Mouse (Mus musculus): Measurements from ENCODE around the gene Scn7a. TPM values are rescaled to one million over a fixed set of nuclear protein-coding genes. Genes with fewer than 3 reads are reported as not detected.

The Scn7a gene
- 0.02 TPM for polyA plus RNA-seq (2012; fragmentation: generic; extraction: Trizol)
- long read RNA-seq, experiment 1: 0 reads
- long read RNA-seq, experiment 2: 0 reads

GRCm38 (mm10) chr2:66784765-66785164 is at the start of gene Scn7a:
Gene Scn7a (minus strand): TSS chr2:66784914.
- Histone ChIP-seq H3K4me3 (ENCODE audit: insufficient read depth, poor library complexity, severe bottlenecking) (no peak within 1 kb of the TSS), H3ac (ENCODE audit: control insufficient read depth, insufficient read length, low read depth) (no peak within 1 kb of the TSS), H3K36me3 (ENCODE audit: control insufficient read depth, insufficient read depth) (no peaks in the 10 kb centered on the region), H3K79me3 (ENCODE audit: low read depth) (no peaks in the 10 kb centered on the region), H3K79me2 (ENCODE audit: control insufficient read depth, insufficient read depth) (no peaks in the 10 kb centered on the region), H3K27me3 (ENCODE audit: control insufficient read depth, insufficient read depth, insufficient read length) (no peaks in the 10 kb centered on the region)
- TF ChIP-seq CTCF (IDR thresholded peaks at IDR 0.05; ENCODE audit: control insufficient read depth, insufficient read depth, insufficient read length) (no peak), FOSL1 (IDR thresholded peaks at IDR 0.05; ENCODE audit: insufficient read depth, low read length, poor library complexity, severe bottlenecking) (no peak), MAX (IDR thresholded peaks at IDR 0.05) (no peak), MYOG (IDR thresholded peaks at IDR 0.05; ENCODE audit: control insufficient read depth, extremely low read depth, insufficient read length) (no peak), MYOD1 (IDR thresholded peaks at IDR 0.05; ENCODE audit: control insufficient read depth, insufficient read length, low read depth) (no peak), USF1 (IDR thresholded peaks at IDR 0.05; ENCODE audit: low read depth) (no peak), CEBPB (IDR thresholded peaks at IDR 0.05; ENCODE audit: low read depth) (no peak)

- Histone ChIP-seq H3K27me3 (ENCODE audit: control insufficient read depth, insufficient read depth, insufficient read length) (no peaks in the 10 kb centered on the region), H3K36me3 (ENCODE audit: control insufficient read depth, insufficient read depth) (no peaks in the 10 kb centered on the region)
- no peak for TF ChIP-seq MYOD1 (IDR thresholded peaks at IDR 0.05; ENCODE audit: control insufficient read depth, insufficient read length, low read depth)
- TF ChIP-seq MYOG (IDR thresholded peaks at IDR 0.05; ENCODE audit: control insufficient read depth, extremely low read depth, insufficient read length): no peak
- no peak for TF ChIP-seq USF1 (IDR thresholded peaks at IDR 0.05; ENCODE audit: low read depth)
- TF ChIP-seq CEBPB (IDR thresholded peaks at IDR 0.05; ENCODE audit: low read depth): no peak
- TF ChIP-seq FOSL1 (IDR thresholded peaks at IDR 0.05; ENCODE audit: insufficient read depth, low read length, poor library complexity, severe bottlenecking): no peak
- TF ChIP-seq CTCF (IDR thresholded peaks at IDR 0.05; ENCODE audit: control insufficient read depth, insufficient read depth, insufficient read length): no peak
- no peak for TF ChIP-seq MAX (IDR thresholded peaks at IDR 0.05)
Measured at GRCm38 (mm10) chr2:66827729-66828128, 43.0 kb upstream of the Scn7a start.

GRCm38 (mm10) chr2:66819862-66820559 is 35.3 kb upstream of the Scn7a start:
- Histone ChIP-seq H3ac (ENCODE audit: control insufficient read depth, insufficient read length, low read depth) (no peak overlapping the region), H3K79me3 (ENCODE audit: low read depth) (no peaks in the 10 kb centered on the region), H3K79me2 (ENCODE audit: control insufficient read depth, insufficient read depth) (no peaks in the 10 kb centered on the region), H3K36me3 (ENCODE audit: control insufficient read depth, insufficient read depth) (no peaks in the 10 kb centered on the region), H3K27me3 (ENCODE audit: control insufficient read depth, insufficient read depth, insufficient read length) (no peaks in the 10 kb centered on the region), H3K4me3 (ENCODE audit: insufficient read depth, poor library complexity, severe bottlenecking) (no peak overlapping the region)
- TF ChIP-seq CTCF (IDR thresholded peaks at IDR 0.05; ENCODE audit: control insufficient read depth, insufficient read depth, insufficient read length): no peak
- no peak for TF ChIP-seq FOSL1 (IDR thresholded peaks at IDR 0.05; ENCODE audit: insufficient read depth, low read length, poor library complexity, severe bottlenecking)
- no peak for TF ChIP-seq USF1 (IDR thresholded peaks at IDR 0.05; ENCODE audit: low read depth)
- no peak for TF ChIP-seq MAX (IDR thresholded peaks at IDR 0.05)
- no peak for TF ChIP-seq MYOG (IDR thresholded peaks at IDR 0.05; ENCODE audit: control insufficient read depth, extremely low read depth, insufficient read length)
- no peak for TF ChIP-seq CEBPB (IDR thresholded peaks at IDR 0.05; ENCODE audit: low read depth)
- no peak for TF ChIP-seq MYOD1 (IDR thresholded peaks at IDR 0.05; ENCODE audit: control insufficient read depth, insufficient read length, low read depth)

More at GRCm38 (mm10) chr2:66827729-66828128, 43.0 kb upstream of the Scn7a start:
- Histone ChIP-seq H3K4me3 (ENCODE audit: insufficient read depth, poor library complexity, severe bottlenecking) (no peak overlapping the region), H3K79me3 (ENCODE audit: low read depth) (no peaks in the 10 kb centered on the region), H3ac (ENCODE audit: control insufficient read depth, insufficient read length, low read depth) (no peak overlapping the region), H3K79me2 (ENCODE audit: control insufficient read depth, insufficient read depth) (no peaks in the 10 kb centered on the region)

GRCm38 (mm10) chr2:66799676-66800249 is 15.0 kb upstream of the Scn7a start:
- H3K36me3 ChIP-seq (ENCODE audit: control insufficient read depth, insufficient read depth): no peaks in the 10 kb centered on the region
- H3K27me3 ChIP-seq (ENCODE audit: control insufficient read depth, insufficient read depth, insufficient read length): no peaks in the 10 kb centered on the region
- H3K79me2 ChIP-seq (ENCODE audit: control insufficient read depth, insufficient read depth): no peaks in the 10 kb centered on the region
- TF ChIP-seq FOSL1 (IDR thresholded peaks at IDR 0.05; ENCODE audit: insufficient read depth, low read length, poor library complexity, severe bottlenecking) (no peak), CTCF (IDR thresholded peaks at IDR 0.05; ENCODE audit: control insufficient read depth, insufficient read depth, insufficient read length) (no peak)
- H3ac ChIP-seq (ENCODE audit: control insufficient read depth, insufficient read length, low read depth): no peak overlapping the region
- no peaks in the 10 kb centered on the region for H3K79me3 ChIP-seq (ENCODE audit: low read depth)
- H3K4me3 ChIP-seq (ENCODE audit: insufficient read depth, poor library complexity, severe bottlenecking): no peak overlapping the region

- no peaks in the 10 kb centered on the region for H3K36me3 ChIP-seq (ENCODE audit: control insufficient read depth, insufficient read depth)
- no peaks in the 10 kb centered on the region for H3K27me3 ChIP-seq (ENCODE audit: control insufficient read depth, insufficient read depth, insufficient read length)
- no peaks in the 10 kb centered on the region for H3K79me3 ChIP-seq (ENCODE audit: low read depth)
- TF ChIP-seq USF1 (IDR thresholded peaks at IDR 0.05; ENCODE audit: low read depth): no peak
- no peak for TF ChIP-seq CTCF (IDR thresholded peaks at IDR 0.05; ENCODE audit: control insufficient read depth, insufficient read depth, insufficient read length)
- TF ChIP-seq MYOG (IDR thresholded peaks at IDR 0.05; ENCODE audit: control insufficient read depth, extremely low read depth, insufficient read length): no peak
- TF ChIP-seq CEBPB (IDR thresholded peaks at IDR 0.05; ENCODE audit: low read depth): no peak
- no peak for TF ChIP-seq MYOD1 (IDR thresholded peaks at IDR 0.05; ENCODE audit: control insufficient read depth, insufficient read length, low read depth)
- no peak for TF ChIP-seq MAX (IDR thresholded peaks at IDR 0.05)
- no peak for TF ChIP-seq FOSL1 (IDR thresholded peaks at IDR 0.05; ENCODE audit: insufficient read depth, low read length, poor library complexity, severe bottlenecking)
- no peak overlapping the region for H3ac ChIP-seq (ENCODE audit: control insufficient read depth, insufficient read length, low read depth)
- no peak overlapping the region for H3K4me3 ChIP-seq (ENCODE audit: insufficient read depth, poor library complexity, severe bottlenecking)
- H3K79me2 ChIP-seq (ENCODE audit: control insufficient read depth, insufficient read depth): no peaks in the 10 kb centered on the region
Measured at GRCm38 (mm10) chr2:66797493-66797892, 12.8 kb upstream of the Scn7a start.

Measured in C2C12 (cell line).